Mouse (Mus musculus): ENCODE measurements at regions not wholly inside any gene's neighbourhood (a gene's known extent, or its start where the extent isn't known, plus 50 kb on each side); places are given as distances from the start of the nearest gene placed in this dataset.

- no peak for ATAC-seq
- no peak overlapping the region for H3K4me2 ChIP-seq (ENCODE audit: low read length)
- H3K9me3 ChIP-seq (replicated peaks; ENCODE audit: control insufficient read depth, low read length, poor library complexity, severe bottlenecking), result no peaks in the 10 kb centered on the region
- WGBS, result 68% methylated on average over 5 of the region's 5 CpGs
- H3K27ac ChIP-seq (ENCODE audit: low read length), result no peak overlapping the region
- peaks cover 4% of the 10 kb centered on the region; the same call in 1 of the 2 replicates for H3K27me3 ChIP-seq (ENCODE audit: control insufficient read depth, insufficient read depth, low read depth, low read length)
- H3K4me1 ChIP-seq (ENCODE audit: control insufficient read depth, insufficient read depth, low read length), result peaks cover 11% of the 10 kb centered on the region
- H3K9ac ChIP-seq (ENCODE audit: low read depth, low read length), result no peak overlapping the region
- no peak overlapping the region for H3K4me3 ChIP-seq (ENCODE audit: low read depth, low read length)
- no peaks in the 10 kb centered on the region for H3K36me3 ChIP-seq (ENCODE audit: control insufficient read depth, insufficient read depth, low read length)
Measured at GRCm38 (mm10) chr14:48855453-48855852, 181.8 kb upstream of the Otx2 start.

- Histone ChIP-seq H3K27me3 (ENCODE audit: control insufficient read depth, insufficient read depth, low read depth, low read length) (peaks cover 4% of the 10 kb centered on the region; the same call in 1 of the 2 replicates), H3K9ac (ENCODE audit: low read depth, low read length) (no peak overlapping the region), H3K4me3 (ENCODE audit: low read depth, low read length) (no peak overlapping the region), H3K36me3 (ENCODE audit: control insufficient read depth, insufficient read depth, low read length) (no peaks in the 10 kb centered on the region), H3K4me2 (ENCODE audit: low read length) (0 out of 2 replicates have a peak overlapping the region, but pooled peaks have one; percentile 6), H3K4me1 (ENCODE audit: control insufficient read depth, insufficient read depth, low read length) (peaks cover 11% of the 10 kb centered on the region), H3K9me3 (replicated peaks; ENCODE audit: control insufficient read depth, low read length, poor library complexity, severe bottlenecking) (no peaks in the 10 kb centered on the region), H3K27ac (ENCODE audit: low read length) (peak overlapping the region; percentile 48)
- WGBS, result 14% methylated on average over 9 of the region's 9 CpGs
- peak; percentile 78 for ATAC-seq
Measured at GRCm38 (mm10) chr14:48854188-48854924, 180.7 kb upstream of the Otx2 start.

- 15% methylated on average over 7 of the region's 7 CpGs for WGBS
- H3K4me1 ChIP-seq (ENCODE audit: control insufficient read depth, insufficient read depth, low read length), result peaks cover 11% of the 10 kb centered on the region
- 0 out of 2 replicates have a peak overlapping the region, but pooled peaks have one; percentile 1 for H3K4me2 ChIP-seq (ENCODE audit: low read length)
- peak; percentile 70; the same call in 1 of the 2 replicates for ATAC-seq
- H3K27me3 ChIP-seq (ENCODE audit: control insufficient read depth, insufficient read depth, low read depth, low read length), result peaks cover 4% of the 10 kb centered on the region; the same call in 1 of the 2 replicates
- H3K4me3 ChIP-seq (ENCODE audit: low read depth, low read length), result no peak overlapping the region
- no peak overlapping the region; the same call in 1 of the 2 replicates for H3K27ac ChIP-seq (ENCODE audit: low read length)
- H3K36me3 ChIP-seq (ENCODE audit: control insufficient read depth, insufficient read depth, low read length), result no peaks in the 10 kb centered on the region
- no peak overlapping the region for H3K9ac ChIP-seq (ENCODE audit: low read depth, low read length)
- H3K9me3 ChIP-seq (replicated peaks; ENCODE audit: control insufficient read depth, low read length, poor library complexity, severe bottlenecking), result no peaks in the 10 kb centered on the region
Measured at GRCm38 (mm10) chr14:48853479-48854187, 180.0 kb upstream of the Otx2 start.

DNA sequence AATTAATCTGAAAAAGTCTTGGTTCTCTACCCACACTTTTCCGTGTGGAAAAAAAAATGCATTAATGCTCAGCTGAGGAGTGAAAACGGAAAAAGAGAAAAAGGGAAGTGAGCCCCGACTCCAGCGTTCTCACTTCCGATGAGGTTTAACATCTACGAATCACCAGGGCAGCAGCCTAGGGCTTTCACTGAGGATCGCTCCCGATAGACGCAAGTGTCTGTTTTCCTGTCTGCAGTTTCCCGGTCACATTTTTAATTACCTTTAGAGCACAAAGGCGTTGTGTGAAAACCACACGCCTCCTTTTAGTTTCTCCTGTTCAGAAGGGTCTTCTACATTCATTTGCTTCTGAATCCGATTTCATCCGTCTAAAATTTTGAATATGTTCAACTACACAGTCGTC, 179.2 kb upstream of the Otx2 start:
- Histone ChIP-seq H3K27ac (ENCODE audit: low read length) (no peak overlapping the region), H3K27me3 (ENCODE audit: control insufficient read depth, insufficient read depth, low read depth, low read length) (peaks cover 4% of the 10 kb centered on the region; the same call in 1 of the 2 replicates), H3K9ac (ENCODE audit: low read depth, low read length) (no peak overlapping the region; the same call in 1 of the 2 replicates), H3K9me3 (replicated peaks; ENCODE audit: control insufficient read depth, low read length, poor library complexity, severe bottlenecking) (no peaks in the 10 kb centered on the region), H3K4me1 (ENCODE audit: control insufficient read depth, insufficient read depth, low read length) (peaks cover 11% of the 10 kb centered on the region), H3K4me2 (ENCODE audit: low read length) (peak overlapping the region; percentile 31), H3K36me3 (ENCODE audit: control insufficient read depth, insufficient read depth, low read length) (no peaks in the 10 kb centered on the region), H3K4me3 (ENCODE audit: low read depth, low read length) (peak overlapping the region; percentile 19; the same call in 1 of the 2 replicates)
- no peak for ATAC-seq
- 2% methylated on average over 15 of the region's 15 CpGs for WGBS

DNA sequence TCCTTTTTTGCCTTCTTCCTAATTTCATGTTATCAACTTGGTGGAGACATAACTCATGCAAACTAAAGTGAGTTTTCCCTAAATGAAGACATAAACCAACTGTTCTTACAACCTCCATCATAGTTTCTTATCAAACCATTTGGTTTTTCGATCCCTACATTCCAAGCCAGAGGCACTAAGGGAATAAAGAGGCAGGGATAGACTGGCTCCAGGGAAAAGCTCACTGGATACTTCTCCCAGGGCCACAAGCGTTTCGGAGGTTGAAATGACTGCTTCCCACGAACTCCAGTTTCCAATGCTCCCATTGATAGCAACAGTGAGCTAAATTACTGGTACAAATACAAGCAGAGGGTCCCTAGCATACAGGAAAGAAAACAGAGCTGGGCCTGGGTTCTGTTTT, 178.4 kb upstream of the Otx2 start:
- no peaks in the 10 kb centered on the region for H3K9me3 ChIP-seq (replicated peaks; ENCODE audit: control insufficient read depth, low read length, poor library complexity, severe bottlenecking)
- peaks cover 11% of the 10 kb centered on the region for H3K4me1 ChIP-seq (ENCODE audit: control insufficient read depth, insufficient read depth, low read length)
- WGBS, result 39% methylated on average over 4 of the region's 4 CpGs
- H3K27ac ChIP-seq (ENCODE audit: low read length), result no peak overlapping the region
- no peak overlapping the region for H3K4me2 ChIP-seq (ENCODE audit: low read length)
- H3K9ac ChIP-seq (ENCODE audit: low read depth, low read length), result no peak overlapping the region
- H3K4me3 ChIP-seq (ENCODE audit: low read depth, low read length), result no peak overlapping the region
- no peak for ATAC-seq
- H3K36me3 ChIP-seq (ENCODE audit: control insufficient read depth, insufficient read depth, low read length), result no peaks in the 10 kb centered on the region
- peaks cover 4% of the 10 kb centered on the region; the same call in 1 of the 2 replicates for H3K27me3 ChIP-seq (ENCODE audit: control insufficient read depth, insufficient read depth, low read depth, low read length)

- Histone ChIP-seq H3K9ac (ENCODE audit: low read depth, low read length) (no peak overlapping the region), H3K4me3 (ENCODE audit: low read depth, low read length) (no peak overlapping the region), H3K4me1 (ENCODE audit: control insufficient read depth, insufficient read depth, low read length) (no peaks in the 10 kb centered on the region), H3K9me3 (replicated peaks; ENCODE audit: control insufficient read depth, low read length, poor library complexity, severe bottlenecking) (no peaks in the 10 kb centered on the region), H3K27ac (ENCODE audit: low read length) (no peak overlapping the region), H3K27me3 (ENCODE audit: control insufficient read depth, insufficient read depth, low read depth, low read length) (no peaks in the 10 kb centered on the region), H3K4me2 (ENCODE audit: low read length) (no peak overlapping the region), H3K36me3 (ENCODE audit: control insufficient read depth, insufficient read depth, low read length) (no peaks in the 10 kb centered on the region)
- ATAC-seq, result no peak
- 75% methylated on average over 4 of the region's 4 CpGs for WGBS
Measured at GRCm38 (mm10) chr14:48842861-48843260, 169.2 kb upstream of the Otx2 start.

DNA sequence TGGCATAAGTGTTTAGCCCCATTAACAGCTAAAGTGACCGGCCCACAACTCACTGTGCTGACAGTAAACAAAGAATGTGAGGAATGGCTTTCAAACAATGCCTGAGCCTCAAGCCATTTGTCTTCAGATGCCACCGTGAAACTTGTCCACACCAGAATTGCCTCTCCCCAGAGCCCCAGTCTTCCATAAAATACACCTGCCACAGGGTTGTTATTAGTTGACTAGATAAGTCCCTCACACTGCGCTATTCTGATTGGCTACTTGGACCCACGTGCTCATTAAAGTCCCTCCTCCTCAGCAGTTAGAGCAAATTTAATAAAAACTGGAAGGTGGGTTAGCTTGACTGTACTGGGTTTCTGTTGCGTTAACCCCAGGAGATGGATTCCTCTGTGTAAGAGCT, 167.7 kb upstream of the Otx2 start:
- Histone ChIP-seq H3K4me3 (ENCODE audit: low read depth, low read length) (no peak overlapping the region), H3K9me3 (replicated peaks; ENCODE audit: control insufficient read depth, low read length, poor library complexity, severe bottlenecking) (no peaks in the 10 kb centered on the region), H3K36me3 (ENCODE audit: control insufficient read depth, insufficient read depth, low read length) (no peaks in the 10 kb centered on the region), H3K9ac (ENCODE audit: low read depth, low read length) (no peak overlapping the region), H3K27me3 (ENCODE audit: control insufficient read depth, insufficient read depth, low read depth, low read length) (no peaks in the 10 kb centered on the region), H3K27ac (ENCODE audit: low read length) (no peak overlapping the region), H3K4me2 (ENCODE audit: low read length) (no peak overlapping the region), H3K4me1 (ENCODE audit: control insufficient read depth, insufficient read depth, low read length) (no peaks in the 10 kb centered on the region)
- no peak for ATAC-seq
- 63% methylated on average over 5 of the region's 5 CpGs for WGBS

DNA sequence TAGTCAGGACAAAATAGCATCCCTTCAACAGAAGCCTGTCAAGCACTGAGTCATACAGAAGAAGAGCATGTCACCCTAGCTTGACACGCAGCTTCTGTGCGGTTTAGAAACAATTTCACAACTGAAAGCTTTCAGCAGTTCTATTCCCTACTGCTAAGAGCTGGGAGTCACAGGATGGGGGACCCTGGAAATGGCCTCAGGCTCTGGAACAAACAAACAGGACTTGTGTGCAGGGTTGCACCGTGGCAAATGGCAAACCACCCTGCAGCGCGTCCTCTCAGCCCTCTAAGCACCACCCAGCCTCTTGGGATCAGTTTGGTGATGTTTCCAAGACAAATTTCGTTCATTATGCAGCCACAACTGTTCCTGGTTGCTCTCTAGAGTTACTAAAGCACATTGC, 163.6 kb upstream of the Otx2 start:
- ATAC-seq, result no peak
- Histone ChIP-seq H3K9ac (ENCODE audit: low read depth, low read length) (no peak overlapping the region), H3K36me3 (ENCODE audit: control insufficient read depth, insufficient read depth, low read length) (no peaks in the 10 kb centered on the region), H3K4me3 (ENCODE audit: low read depth, low read length) (no peak overlapping the region), H3K4me2 (ENCODE audit: low read length) (no peak overlapping the region), H3K4me1 (ENCODE audit: control insufficient read depth, insufficient read depth, low read length) (no peaks in the 10 kb centered on the region; the same call in 1 of the 2 replicates), H3K27me3 (ENCODE audit: control insufficient read depth, insufficient read depth, low read depth, low read length) (no peaks in the 10 kb centered on the region), H3K27ac (ENCODE audit: low read length) (no peak overlapping the region), H3K9me3 (replicated peaks; ENCODE audit: control insufficient read depth, low read length, poor library complexity, severe bottlenecking) (no peaks in the 10 kb centered on the region)
- 70% methylated on average over 6 of the region's 6 CpGs for WGBS

DNA sequence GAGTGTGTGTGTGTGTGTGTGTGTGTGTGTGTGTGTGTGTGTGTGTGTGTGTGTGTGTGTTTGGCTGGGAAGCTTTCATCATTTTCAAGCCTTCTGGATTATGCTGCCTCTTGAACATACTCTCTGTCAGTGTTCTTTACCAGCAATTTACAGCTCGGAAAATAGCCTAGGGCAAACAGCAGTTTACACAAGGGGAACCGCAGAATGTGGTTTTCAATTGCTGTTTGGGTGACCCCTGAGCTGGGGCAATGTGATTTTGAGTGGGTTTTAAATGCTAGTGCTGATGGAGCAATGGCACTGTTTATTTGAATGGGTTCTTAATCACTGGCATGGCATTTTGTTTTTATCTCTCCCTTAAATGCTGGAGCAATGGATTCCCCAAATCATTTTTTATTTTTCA, 162.5 kb upstream of the Otx2 start:
- H3K4me2 ChIP-seq (ENCODE audit: low read length), result no peak overlapping the region
- H3K27ac ChIP-seq (ENCODE audit: low read length), result no peak overlapping the region
- no peak for ATAC-seq
- no peaks in the 10 kb centered on the region; the same call in 1 of the 2 replicates for H3K4me1 ChIP-seq (ENCODE audit: control insufficient read depth, insufficient read depth, low read length)
- no peaks in the 10 kb centered on the region for H3K36me3 ChIP-seq (ENCODE audit: control insufficient read depth, insufficient read depth, low read length)
- no peak overlapping the region for H3K4me3 ChIP-seq (ENCODE audit: low read depth, low read length)
- H3K9me3 ChIP-seq (replicated peaks; ENCODE audit: control insufficient read depth, low read length, poor library complexity, severe bottlenecking), result no peaks in the 10 kb centered on the region
- H3K9ac ChIP-seq (ENCODE audit: low read depth, low read length), result no peak overlapping the region
- H3K27me3 ChIP-seq (ENCODE audit: control insufficient read depth, insufficient read depth, low read depth, low read length), result no peaks in the 10 kb centered on the region
- WGBS, result 44% methylated on average over 2 of the region's 2 CpGs
